Mouse (Mus musculus) natural killer cell, adult 2 months (primary cell): ENCODE measurements at regions not wholly inside any gene's neighbourhood (a gene's known extent, or its start where the extent isn't known, plus 50 kb on each side); places are given as distances from the start of the nearest gene placed in this dataset.

ENCODE experiments used
- DNase-seq, 2 experiments: peaks; one replicate each; pipeline ENCODE4 v3.0.0; 2022; ENCODE audit warnings: low spot score in 2 of 2

- DNase-seq, result no peak
Measured at GRCm38 (mm10) chr12:17113465-17114177, 63.1 kb downstream of the Kcnf1 start.

DNA sequence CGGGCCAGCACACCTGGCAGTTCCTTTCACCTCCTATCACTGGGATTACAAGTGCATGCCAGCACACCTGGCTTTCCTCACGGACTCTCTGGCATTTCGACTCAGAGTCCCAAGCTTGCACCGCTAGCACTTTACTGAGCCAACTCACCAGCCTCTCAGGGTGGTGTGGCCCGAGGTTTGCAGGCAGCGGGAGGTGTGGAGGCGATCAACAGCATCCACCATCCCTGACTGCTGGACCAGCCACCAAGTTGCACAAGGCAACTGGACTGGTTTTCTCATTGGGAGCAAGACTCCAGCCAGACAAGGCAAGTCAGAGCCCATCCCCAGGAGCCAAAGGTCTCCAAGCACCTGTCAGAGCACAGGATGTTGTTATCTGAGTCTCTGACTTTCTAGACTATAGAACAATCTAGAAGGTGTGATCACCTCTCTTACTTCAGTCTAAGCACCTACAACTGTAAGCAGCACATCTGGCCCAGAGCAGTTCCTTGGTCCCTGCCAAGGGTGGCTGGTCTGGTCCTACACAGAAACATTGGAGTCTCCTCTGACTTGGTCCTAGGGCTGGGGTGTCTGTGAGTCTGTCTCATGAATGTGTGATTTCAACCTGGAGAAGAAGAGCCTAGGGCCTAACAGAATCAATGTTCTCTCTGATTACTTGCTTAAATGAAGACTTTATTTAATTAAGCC, 63.8 kb downstream of the Kcnf1 start:
- no peak for DNase-seq

- DNase-seq, result no peak
Measured at GRCm38 (mm10) chr12:17106220-17106619, 70.5 kb downstream of the Kcnf1 start.

GRCm38 (mm10) chr12:17105057-17105712, 71.5 kb downstream of the Kcnf1 start:
- no peak for DNase-seq

- no peak for DNase-seq
Measured at GRCm38 (mm10) chr12:17101842-17102241, 74.8 kb downstream of the Kcnf1 start.

GRCm38 (mm10) chr12:17097800-17098271, 78.9 kb downstream of the Kcnf1 start:
- no peak for DNase-seq

GRCm38 (mm10) chr12:17094758-17095157, 81.9 kb downstream of the Kcnf1 start:
- DNase-seq, result no peak

GRCm38 (mm10) chr12:17093772-17094171, 82.2 kb upstream of the 2410004P03Rik start:
- no peak for DNase-seq

DNA sequence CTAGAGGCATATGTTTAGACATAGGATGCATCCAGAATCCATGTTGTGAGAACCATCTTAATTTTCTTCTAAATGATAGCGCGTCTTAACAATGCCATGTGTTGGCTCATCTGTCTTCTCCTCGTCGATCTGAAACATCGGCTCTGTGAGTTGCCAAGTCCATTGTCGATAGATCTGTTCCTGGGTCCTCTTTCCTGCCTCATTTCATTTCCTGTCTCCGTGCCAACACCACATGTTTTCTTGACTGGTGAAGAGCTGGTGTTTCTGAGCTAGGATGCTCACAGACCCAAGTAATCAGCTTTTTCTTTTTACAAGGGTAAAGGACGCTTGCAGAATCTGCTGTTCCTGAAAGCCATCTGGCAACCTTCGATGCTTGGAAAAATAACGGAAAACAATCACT, 79.5 kb upstream of the 2410004P03Rik start:
- DNase-seq, result no peak

DNA sequence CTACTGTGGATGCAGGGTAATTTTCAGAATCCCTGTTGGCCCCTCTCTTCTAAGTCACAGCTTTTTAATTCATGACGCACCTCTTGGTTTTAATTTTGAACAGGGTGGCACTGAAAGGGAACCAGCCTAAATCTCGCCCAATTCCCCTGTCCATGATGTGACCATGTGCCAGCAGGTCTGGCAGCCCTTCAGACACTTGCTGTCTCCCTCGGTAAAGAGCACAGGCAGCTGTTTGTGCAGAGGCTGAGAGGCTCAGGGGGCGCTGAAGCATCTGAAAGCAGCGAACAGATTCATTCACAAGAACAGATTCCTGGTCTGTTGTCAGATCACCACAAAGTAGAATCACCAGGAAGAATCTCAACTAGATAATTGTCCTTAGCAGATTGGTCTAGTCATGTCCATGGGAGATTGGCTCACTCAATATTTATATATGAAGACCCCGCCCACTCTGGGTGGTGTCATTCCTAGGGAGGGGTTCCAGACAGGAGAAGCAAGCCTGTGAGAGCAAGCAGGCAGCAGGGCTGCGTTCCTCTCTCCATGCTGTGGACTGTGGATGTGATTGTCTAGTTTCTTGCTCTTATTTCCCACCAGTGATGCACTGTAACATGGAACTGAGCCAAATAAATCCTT, 78.3 kb upstream of the 2410004P03Rik start:
- DNase-seq, result no peak

GRCm38 (mm10) chr12:17087388-17087787, 75.9 kb upstream of the 2410004P03Rik start:
- no peak for DNase-seq

GRCm38 (mm10) chr12:17085209-17085574, 73.7 kb upstream of the 2410004P03Rik start:
- DNase-seq, result peak; percentile 0 to 2

DNA sequence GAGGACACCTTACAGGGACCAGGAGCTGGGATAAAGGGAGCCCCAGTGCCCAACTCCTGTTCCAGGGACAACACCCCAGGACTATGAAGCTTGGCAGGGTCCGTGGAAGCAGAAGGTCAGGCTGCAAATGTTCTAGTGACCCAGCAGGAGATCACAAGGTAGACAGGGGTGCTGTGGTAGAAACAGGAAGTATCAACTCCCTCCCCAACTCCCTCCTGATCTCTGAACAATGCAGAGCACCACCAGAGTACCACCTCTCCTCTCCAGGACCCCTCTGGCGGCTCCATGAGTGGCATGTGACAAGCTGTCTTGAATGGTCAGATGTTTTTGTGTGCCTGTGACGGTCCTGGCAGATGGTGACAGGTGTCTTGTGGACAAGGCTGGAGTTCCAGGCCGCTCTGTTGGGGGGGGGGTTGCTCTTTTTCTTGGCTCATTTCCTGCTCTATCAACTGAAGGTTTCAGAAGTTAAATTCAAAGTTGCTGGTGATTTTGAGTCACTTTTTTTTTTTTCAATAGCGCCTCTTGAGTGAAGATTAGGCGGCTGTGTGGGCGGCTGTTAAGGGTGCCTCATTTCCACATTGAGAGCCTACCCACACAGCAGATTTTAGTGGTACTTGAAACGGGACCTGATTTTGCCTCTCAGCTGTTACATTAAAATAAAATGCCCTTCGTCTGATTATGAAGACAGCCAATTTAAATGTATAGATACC, 73.1 kb upstream of the 2410004P03Rik start:
- peak; percentile 3 to 11 for DNase-seq

- DNase-seq, result no peak
Measured at GRCm38 (mm10) chr12:17071691-17072454, 60.3 kb upstream of the 2410004P03Rik start.

- no peak for DNase-seq
Measured at GRCm38 (mm10) chr12:17069808-17070207, 58.3 kb upstream of the 2410004P03Rik start.

GRCm38 (mm10) chr12:17069161-17069560, 57.6 kb upstream of the 2410004P03Rik start:
- no peak for DNase-seq

- no peak for DNase-seq
Measured at GRCm38 (mm10) chr12:17063920-17064319, 52.4 kb upstream of the 2410004P03Rik start.
